Mouse (Mus musculus): Measurements from ENCODE around the gene Kif23. TPM values are rescaled to one million over a fixed set of nuclear protein-coding genes. Genes with fewer than 3 reads are reported as not detected.
A peak's percentile ranks its signal among the peaks of the same experiment; 100 is the strongest.

The Kif23 gene
- polyA plus RNA-seq, 1 experiment = 24.1 TPM

- no peak for TF ChIP-seq MYOD1 (IDR thresholded peaks at IDR 0.05; ENCODE audit: control insufficient read depth in 1 of 3, insufficient read length in 2 of 3, low read depth in 2 of 3)
- TF ChIP-seq SRF (IDR thresholded peaks at IDR 0.05; ENCODE audit: control insufficient read depth, insufficient read length, low read depth) = peak; percentile 43
- peak; percentile 22 for TF ChIP-seq POLR2A (IDR thresholded peaks at IDR 0.05; ENCODE audit: insufficient read length, low read depth)
- no peaks in the 10 kb centered on the region for H3K27me3 ChIP-seq (ENCODE audit: control insufficient read depth, insufficient read depth, insufficient read length)
- no peaks in the 10 kb centered on the region for H3K36me3 ChIP-seq (ENCODE audit: control insufficient read depth, insufficient read depth)
- H3K79me2 ChIP-seq (ENCODE audit: control insufficient read depth, insufficient read depth) = peaks cover 22% of the 10 kb centered on the region
- peak overlapping the region; percentile 57 for H3K4me3 ChIP-seq
- H3K4me2 ChIP-seq (ENCODE audit: low read depth) = peak overlapping the region; percentile 86
- no peak overlapping the region for H3ac ChIP-seq (ENCODE audit: control insufficient read depth, insufficient read length)
Measured at GRCm38 (mm10) chr9:61947402-61948346, 1.1 kb upstream of the Kif23 start.

DNA sequence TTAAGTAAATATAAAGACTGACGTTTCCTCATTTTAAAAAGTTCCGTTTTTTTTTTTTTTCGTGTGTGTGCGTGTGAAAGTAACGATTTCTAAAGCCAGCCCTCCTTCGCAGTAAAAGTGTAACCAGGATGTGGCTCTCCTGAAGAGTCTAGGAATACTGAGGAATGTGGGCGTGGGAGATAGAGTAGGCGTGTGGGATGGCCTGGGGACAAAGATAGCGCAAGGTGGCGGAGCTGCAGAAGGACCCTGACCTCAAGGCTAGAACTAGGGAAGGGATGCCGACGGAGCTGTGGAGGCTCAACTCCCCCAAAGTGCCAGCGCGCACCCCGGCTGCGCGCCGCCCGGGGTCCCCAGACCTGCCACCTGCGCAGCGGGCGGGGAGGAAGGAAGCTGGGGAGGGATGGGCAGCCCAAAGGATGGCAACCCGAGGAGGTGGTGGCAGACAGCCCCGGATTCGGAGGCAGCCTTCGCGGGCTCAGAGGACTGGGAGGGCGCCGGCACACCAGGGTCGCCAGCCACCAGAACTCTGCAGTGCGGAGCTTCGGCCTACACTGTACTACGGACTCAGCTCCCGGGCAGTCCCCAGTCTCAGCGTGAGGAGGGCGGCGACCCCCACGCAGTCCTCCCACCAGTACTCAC, 482 bp downstream of the Kif23 start:
- peak overlapping the region; percentile 57 for H3K4me3 ChIP-seq
- peaks cover 33% of the 10 kb centered on the region for H3K79me2 ChIP-seq (ENCODE audit: control insufficient read depth, insufficient read depth)
- no peak for TF ChIP-seq TCF3 (IDR thresholded peaks at IDR 0.05; ENCODE audit: insufficient read length, low read depth)
- no peak for TF ChIP-seq REST (IDR thresholded peaks at IDR 0.05; ENCODE audit: insufficient read depth, insufficient read length)
- no peak for TF ChIP-seq MYOG (IDR thresholded peaks at IDR 0.05; ENCODE audit: control insufficient read depth in 1 of 3, insufficient read depth in 1 of 3, insufficient read length in 2 of 3, low read depth in 2 of 3)
- TF ChIP-seq TCF12 (IDR thresholded peaks at IDR 0.05; ENCODE audit: insufficient read depth, poor library complexity, severe bottlenecking) = no peak
- TF ChIP-seq E2F4 (IDR thresholded peaks at IDR 0.05; ENCODE audit: insufficient read depth) = no peak
- no peak for TF ChIP-seq SRF (IDR thresholded peaks at IDR 0.05; ENCODE audit: control insufficient read depth, insufficient read length, low read depth)
- no peak for TF ChIP-seq USF1 (IDR thresholded peaks at IDR 0.05; ENCODE audit: low read depth)
- no peak for TF ChIP-seq POLR2A (IDR thresholded peaks at IDR 0.05; ENCODE audit: insufficient read length, low read depth)
- no peak for TF ChIP-seq MAX (IDR thresholded peaks at IDR 0.05; ENCODE audit: low read depth)
- TF ChIP-seq CEBPB (IDR thresholded peaks at IDR 0.05; ENCODE audit: insufficient read depth, poor library complexity, severe bottlenecking) = no peak
- H3K4me2 ChIP-seq (ENCODE audit: low read depth) = peak overlapping the region; percentile 74
- no peaks in the 10 kb centered on the region for H3K36me3 ChIP-seq (ENCODE audit: control insufficient read depth, insufficient read depth)
- H3K27me3 ChIP-seq (ENCODE audit: control insufficient read depth, insufficient read depth, insufficient read length) = no peaks in the 10 kb centered on the region
- peak overlapping the region; percentile 24 for H3ac ChIP-seq (ENCODE audit: control insufficient read depth, insufficient read length)

DNA sequence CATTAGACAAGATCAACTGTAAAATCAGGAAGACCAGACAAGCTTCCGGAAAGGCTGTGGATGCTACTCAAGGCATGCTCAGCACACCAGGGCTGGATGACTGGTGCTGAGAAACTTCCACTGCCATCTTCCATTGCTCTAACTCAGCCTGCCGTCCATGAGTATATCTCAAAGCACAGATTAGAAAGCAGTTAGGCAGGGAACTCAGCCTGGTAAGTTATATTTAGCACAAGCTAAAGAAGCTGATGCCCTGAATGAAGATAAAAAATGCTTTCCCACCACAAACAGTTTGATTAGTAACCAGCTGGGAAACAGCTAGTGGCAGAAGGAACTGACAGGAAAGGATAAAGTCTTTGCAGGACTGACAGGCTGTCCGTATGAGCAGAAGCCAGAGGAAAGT, 5.5 kb downstream of the Kif23 start:
- H3K4me3 ChIP-seq = no peak overlapping the region
- peaks cover 35% of the 10 kb centered on the region for H3K79me2 ChIP-seq (ENCODE audit: control insufficient read depth, insufficient read depth)
- H3K4me2 ChIP-seq (ENCODE audit: low read depth) = no peak overlapping the region
- H3K27me3 ChIP-seq (ENCODE audit: control insufficient read depth, insufficient read depth, insufficient read length) = no peaks in the 10 kb centered on the region
- no peak overlapping the region for H3ac ChIP-seq (ENCODE audit: control insufficient read depth, insufficient read length)
- TF ChIP-seq USF1 (IDR thresholded peaks at IDR 0.05; ENCODE audit: low read depth) (no peak), MAX (IDR thresholded peaks at IDR 0.05; ENCODE audit: low read depth) (no peak), MYOG (IDR thresholded peaks at IDR 0.05; ENCODE audit: control insufficient read depth in 1 of 3, insufficient read depth in 1 of 3, insufficient read length in 2 of 3, low read depth in 2 of 3) (no peak), TCF12 (IDR thresholded peaks at IDR 0.05; ENCODE audit: insufficient read depth, poor library complexity, severe bottlenecking) (no peak), POLR2A (IDR thresholded peaks at IDR 0.05; ENCODE audit: insufficient read length, low read depth) (no peak), POLR2AphosphoS2 (IDR thresholded peaks at IDR 0.05; ENCODE audit: insufficient read length, low read depth) (no peak), MYOD1 (IDR thresholded peaks at IDR 0.05; ENCODE audit: control insufficient read depth in 1 of 3, insufficient read length in 2 of 3, low read depth in 2 of 3) (no peak), CEBPB (IDR thresholded peaks at IDR 0.05; ENCODE audit: insufficient read depth, poor library complexity, severe bottlenecking) (no peak), SRF (IDR thresholded peaks at IDR 0.05; ENCODE audit: control insufficient read depth, insufficient read length, low read depth) (no peak), TCF3 (IDR thresholded peaks at IDR 0.05; ENCODE audit: insufficient read length, low read depth) (no peak), REST (IDR thresholded peaks at IDR 0.05; ENCODE audit: insufficient read depth, insufficient read length) (no peak), E2F4 (IDR thresholded peaks at IDR 0.05; ENCODE audit: insufficient read depth) (no peak)
- H3K36me3 ChIP-seq (ENCODE audit: control insufficient read depth, insufficient read depth) = peaks cover 18% of the 10 kb centered on the region

GRCm38 (mm10) chr9:61933333-61933732, 13.2 kb downstream of the Kif23 start:
- TF ChIP-seq TCF12 (IDR thresholded peaks at IDR 0.05; ENCODE audit: insufficient read depth, poor library complexity, severe bottlenecking) = no peak
- TF ChIP-seq SRF (IDR thresholded peaks at IDR 0.05; ENCODE audit: control insufficient read depth, insufficient read length, low read depth) = no peak
- no peak for TF ChIP-seq USF1 (IDR thresholded peaks at IDR 0.05; ENCODE audit: low read depth)
- no peak for TF ChIP-seq TCF3 (IDR thresholded peaks at IDR 0.05; ENCODE audit: insufficient read length, low read depth)
- no peak for TF ChIP-seq MYOD1 (IDR thresholded peaks at IDR 0.05; ENCODE audit: control insufficient read depth in 1 of 3, insufficient read length in 2 of 3, low read depth in 2 of 3)
- no peak for TF ChIP-seq MAX (IDR thresholded peaks at IDR 0.05; ENCODE audit: low read depth)
- TF ChIP-seq POLR2A (IDR thresholded peaks at IDR 0.05; ENCODE audit: insufficient read length, low read depth) = no peak
- TF ChIP-seq E2F4 (IDR thresholded peaks at IDR 0.05; ENCODE audit: insufficient read depth) = no peak
- no peak for TF ChIP-seq POLR2AphosphoS2 (IDR thresholded peaks at IDR 0.05; ENCODE audit: insufficient read length, low read depth)
- TF ChIP-seq MYOG (IDR thresholded peaks at IDR 0.05; ENCODE audit: control insufficient read depth in 1 of 3, insufficient read depth in 1 of 3, insufficient read length in 2 of 3, low read depth in 2 of 3) = no peak
- TF ChIP-seq REST (IDR thresholded peaks at IDR 0.05; ENCODE audit: insufficient read depth, insufficient read length) = no peak
- no peak for TF ChIP-seq CEBPB (IDR thresholded peaks at IDR 0.05; ENCODE audit: insufficient read depth, poor library complexity, severe bottlenecking)
- no peak overlapping the region for H3K4me3 ChIP-seq
- H3K79me2 ChIP-seq (ENCODE audit: control insufficient read depth, insufficient read depth) = no peaks in the 10 kb centered on the region
- peaks cover 21% of the 10 kb centered on the region for H3K36me3 ChIP-seq (ENCODE audit: control insufficient read depth, insufficient read depth)
- no peak overlapping the region for H3ac ChIP-seq (ENCODE audit: control insufficient read depth, insufficient read length)
- H3K27me3 ChIP-seq (ENCODE audit: control insufficient read depth, insufficient read depth, insufficient read length) = no peaks in the 10 kb centered on the region
- no peak overlapping the region for H3K4me2 ChIP-seq (ENCODE audit: low read depth)

All from myocyte (in vitro differentiated cells).